Mouse (Mus musculus): Measurements from ENCODE around the gene Pgc.

Pgc gene

DNA sequence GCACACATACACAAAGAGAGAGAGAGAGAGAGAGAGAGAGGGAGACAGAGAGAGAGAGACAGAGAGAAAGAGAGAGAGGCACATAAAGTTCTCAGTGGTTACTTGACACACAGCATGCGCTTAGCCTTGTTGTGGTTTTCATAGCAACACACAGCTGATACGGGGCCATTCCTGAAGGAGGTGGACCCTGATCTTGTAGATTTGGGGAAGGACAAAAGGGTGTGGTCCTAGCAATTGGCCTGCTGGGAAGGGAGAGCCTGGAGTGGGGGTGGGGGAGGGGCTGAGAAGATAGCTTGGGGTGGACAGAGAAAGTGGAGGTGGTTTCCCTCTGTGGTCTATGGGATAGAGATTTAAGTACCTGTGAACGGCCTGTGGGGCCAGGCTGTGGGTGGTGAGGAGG is 16.6 kb upstream of the Pgc start:
- no peak for DNase-seq

DNA sequence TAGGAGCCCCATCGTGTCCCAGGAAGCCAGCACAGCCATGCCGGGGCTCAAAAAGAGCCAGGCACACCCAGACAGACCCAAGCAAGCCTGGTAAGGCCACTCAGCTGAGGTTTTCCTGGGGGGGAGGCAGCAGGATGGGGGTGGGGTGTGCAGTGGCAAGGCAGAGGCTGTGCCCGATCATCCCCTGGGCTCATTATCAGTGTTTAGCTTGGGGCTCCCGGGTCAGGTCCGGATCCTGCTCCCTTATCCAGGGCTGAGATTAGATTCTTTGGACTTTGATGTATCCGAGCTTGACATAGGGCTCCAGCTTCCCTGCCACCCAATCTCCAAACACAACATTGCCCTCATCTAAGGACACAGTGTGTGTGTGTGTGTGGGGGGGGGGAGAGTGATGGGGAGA is 14.8 kb upstream of the Pgc start:
- no peak for DNase-seq

DNA sequence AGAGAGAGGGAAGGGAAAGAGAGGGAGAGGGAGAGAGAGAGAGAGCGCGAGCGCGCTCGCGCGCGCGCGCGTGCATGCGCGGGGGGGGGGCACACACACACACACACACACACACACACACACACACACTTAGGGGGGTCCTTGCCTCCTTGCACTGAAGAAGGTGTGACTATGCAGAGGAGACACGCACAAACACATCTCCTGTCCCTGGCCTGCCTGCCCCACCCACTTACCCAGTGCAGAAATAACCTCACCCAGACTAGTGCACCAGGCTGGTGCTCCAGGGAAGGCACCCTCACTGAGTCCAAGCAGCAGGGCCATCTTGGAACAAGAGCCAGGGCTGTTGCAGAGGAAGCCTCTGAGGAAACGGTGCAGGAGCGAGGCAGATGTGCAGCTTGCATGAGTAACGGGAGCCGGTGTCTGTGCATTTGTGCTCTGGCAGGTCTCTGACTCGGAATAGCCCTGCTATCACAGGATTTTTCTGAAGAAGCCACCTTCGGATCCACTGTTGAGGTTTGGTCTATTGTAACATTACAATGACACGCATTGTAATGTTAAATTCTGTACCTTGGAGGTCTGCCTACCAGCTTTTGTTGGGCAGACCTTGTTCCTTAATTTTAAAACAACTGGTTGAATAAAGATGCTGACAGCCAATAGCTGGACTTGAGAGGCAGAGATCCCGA is 13.6 kb upstream of the Pgc start:
- no peak for DNase-seq

DNA sequence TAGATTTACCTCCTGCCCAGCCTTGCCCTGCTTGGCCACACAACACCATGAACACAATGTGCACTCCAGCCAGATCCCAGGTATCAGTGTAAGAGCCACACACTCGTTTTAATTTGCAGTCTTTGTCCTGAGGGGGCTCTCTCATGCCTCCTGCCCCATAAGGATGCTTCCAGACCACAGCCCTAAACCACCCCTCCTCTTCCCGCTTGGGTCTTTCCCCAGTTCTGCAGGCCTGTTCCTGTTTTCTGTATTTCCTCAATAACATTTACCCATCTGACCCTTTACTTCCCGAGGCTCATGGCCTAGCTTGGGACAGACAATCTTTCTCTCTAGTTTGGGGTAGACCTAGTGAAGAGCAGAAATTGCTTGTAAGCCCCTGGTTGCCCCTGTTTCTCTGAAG is 11.6 kb upstream of the Pgc start:
- no peak for DNase-seq

DNA sequence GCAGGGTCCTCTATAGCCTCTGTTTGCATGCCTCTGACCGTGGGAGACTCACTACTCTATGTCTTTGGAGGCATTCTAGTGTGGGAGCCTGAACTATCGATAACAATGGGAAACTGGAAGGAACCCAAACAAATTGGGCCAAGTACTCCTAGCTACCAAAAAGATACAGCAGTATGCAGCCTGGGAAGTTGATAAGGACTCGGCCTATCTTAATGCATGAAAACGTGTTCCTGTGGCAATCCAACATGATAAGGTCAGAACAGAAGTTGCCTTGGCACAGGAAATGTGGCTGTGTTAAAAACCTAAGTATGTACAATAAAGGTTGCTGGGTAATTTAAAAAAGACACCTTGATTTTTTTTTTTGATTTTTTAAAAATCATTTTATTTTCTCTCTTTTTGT is 5.5 kb upstream of the Pgc start:
- no peak for DNase-seq

DNA sequence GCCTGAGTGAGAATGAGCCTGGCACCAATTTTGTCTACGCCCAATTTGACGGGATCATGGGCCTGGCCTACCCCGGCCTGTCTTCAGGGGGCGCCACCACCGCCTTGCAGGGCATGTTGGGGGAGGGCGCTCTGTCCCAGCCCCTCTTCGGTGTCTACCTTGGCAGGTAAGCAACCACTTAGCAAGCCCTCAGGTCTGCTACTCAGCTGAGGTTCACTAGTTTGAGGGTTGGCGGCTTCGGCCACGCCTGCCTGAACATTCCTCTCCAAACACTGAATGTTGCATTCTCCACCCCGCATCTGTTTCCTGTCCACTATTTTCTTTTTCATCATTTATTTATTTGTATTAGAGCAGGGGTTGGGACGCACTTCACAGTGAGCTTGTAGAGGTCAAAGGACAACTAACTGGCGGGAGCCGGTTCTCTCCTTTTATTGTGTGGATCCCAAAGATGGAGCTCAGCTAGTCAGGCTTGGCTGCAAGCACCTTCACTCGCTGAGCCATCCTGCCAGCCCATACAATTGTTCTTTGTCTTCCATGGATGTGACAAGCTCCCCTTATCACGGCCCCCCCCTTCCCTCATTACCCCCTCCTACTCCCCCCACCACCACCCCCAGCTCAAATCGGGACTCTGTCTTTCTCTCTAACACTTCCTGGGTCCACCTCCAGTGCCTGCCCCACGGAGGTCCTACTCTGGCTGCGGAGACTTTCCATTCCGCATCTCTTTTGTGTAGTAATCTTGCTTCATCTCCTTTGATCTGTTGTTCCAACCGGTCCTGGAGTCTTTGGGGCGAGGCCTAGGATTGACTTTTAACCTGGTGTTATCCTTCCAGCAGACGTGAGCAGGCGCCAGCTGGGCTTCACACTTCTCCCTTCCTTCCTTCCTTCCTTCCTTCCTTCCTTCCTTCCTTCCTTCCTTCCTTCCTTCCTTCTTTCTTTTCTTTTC is 4.3 kb downstream of the Pgc start:
- no peak for DNase-seq

DNA sequence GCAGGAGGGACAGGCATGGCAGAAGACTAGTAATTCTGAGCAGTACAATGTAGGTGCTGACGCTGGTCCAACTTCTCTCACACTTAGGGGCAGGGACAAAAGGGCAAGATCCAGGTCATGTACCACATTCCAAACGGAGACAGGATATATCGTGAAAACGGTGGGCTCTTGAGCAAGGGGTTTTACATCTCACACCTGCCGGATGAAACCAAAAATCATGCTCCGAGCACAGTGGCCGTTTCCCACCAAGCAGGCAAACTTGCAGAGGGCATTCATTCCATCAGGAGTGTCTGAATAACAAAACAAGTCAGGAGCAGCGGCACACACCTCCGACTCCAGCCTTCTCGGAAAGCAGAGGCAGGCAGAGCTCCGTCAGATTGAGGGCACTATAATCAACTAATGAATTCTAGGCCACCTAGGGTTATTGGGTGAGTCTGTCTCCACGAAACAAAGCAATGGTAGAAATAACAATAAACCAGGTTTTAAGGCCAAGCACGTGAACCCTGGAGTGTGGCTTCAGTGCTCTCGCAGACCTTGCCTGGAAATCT is 9.0 kb downstream of the Pgc start:
- DNase-seq = no peak

DNA sequence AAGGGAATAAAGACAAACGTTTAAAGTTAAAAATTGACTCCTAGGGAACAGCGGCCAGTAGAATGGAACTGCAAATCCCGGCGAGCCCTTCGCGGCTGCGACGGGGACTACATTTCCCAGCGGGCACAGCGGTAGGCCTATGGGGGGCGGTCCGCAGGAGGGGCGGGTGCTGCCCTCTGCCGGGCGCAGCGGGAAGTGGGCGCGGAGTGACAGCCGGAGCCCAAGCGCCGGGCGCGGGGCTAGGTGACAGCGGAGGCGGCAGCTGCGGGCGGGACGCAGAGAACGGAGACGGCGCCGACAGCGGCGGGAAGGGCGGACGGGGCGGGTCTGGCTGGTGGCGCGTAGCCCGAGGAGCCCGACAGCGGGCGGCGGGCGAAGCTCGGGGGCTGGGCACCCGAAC is 10.2 kb downstream of the Pgc start, which contains the start of gene Tfeb:
Gene Tfeb (plus strand): TSS at position 175 of the 400 bp plus-strand sequence.
- peak; percentile 96 for DNase-seq

DNA sequence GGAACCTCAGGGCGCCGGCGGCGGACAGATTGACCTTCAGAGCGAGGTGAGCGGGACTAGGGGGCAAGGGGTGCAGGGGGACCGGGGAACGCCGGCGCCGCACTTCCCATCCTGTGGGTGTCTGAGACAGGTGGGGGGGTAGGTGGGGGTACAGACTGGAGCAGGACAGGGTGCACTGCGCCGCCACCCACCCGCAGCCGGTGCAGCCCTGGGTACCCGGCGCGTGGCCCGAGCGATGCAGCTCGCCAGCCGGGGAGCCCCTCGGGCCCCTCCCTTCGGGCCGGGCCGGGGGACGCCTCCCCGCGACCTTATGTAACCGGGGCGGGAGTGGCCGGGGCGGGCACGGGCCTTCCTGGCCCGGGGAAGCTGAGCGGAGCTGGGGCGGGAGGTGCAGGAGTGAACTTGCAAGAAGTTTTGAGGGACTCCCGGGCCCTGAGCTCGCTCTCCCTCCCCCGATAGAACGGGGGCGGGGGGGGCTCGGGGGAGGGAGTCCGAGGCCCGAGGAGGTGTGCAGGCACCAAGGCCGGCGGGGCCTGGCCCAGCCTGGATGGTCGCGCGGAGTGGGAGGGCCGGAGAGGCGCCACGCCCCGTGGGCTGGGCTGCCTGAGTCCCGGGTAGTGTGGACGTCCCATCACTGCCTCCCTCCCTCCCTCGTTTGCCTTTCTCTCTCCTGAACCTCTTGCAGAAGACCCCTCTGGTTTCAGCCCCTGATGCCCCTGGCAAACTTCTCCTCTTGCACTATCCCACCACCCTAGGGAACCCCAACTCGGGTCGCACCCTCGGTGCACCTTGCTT is 10.8 kb downstream of the Pgc start:
- peak; percentile 73 for DNase-seq

DNA sequence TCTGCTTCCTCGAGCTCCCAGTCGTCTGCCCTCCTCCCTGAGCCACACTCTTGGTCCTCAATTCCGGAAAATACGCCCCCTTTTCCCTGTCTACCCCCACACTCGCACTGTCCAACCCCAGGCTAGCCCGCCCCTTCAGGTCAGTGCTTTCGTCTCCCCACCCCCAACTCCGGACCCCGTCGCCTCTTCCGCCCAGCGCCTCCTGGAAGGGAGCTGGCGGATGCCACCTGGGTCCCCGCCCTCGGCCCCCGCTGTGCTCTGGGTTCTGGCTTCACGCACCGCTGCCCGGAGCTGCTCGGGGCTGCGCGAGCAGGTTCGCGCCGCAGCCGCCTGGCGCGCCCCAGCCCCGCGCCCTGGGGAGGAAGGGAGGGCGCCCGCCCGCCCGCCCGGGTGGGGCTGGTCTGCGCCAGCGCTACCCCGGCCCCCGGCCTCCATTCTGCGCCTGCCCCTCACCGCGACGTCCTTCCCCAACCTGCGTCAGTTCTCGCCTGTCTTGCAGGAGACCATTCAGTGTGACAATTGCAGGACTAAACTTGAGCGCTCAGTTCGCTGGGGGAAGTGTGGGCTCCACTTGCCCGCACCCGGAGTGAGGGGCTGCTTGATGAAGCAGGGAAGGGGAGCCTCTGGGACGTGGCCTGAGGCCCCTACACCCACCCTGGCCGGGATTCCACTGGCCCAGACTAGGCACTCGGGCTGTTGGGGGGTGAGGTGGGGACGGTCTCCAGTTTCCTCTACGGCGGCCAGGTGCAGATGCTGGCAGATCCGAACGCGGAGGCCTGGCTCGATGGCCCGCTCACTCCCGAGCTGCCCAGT is 11.6 kb downstream of the Pgc start:
- peak; percentile 10 for DNase-seq

DNA sequence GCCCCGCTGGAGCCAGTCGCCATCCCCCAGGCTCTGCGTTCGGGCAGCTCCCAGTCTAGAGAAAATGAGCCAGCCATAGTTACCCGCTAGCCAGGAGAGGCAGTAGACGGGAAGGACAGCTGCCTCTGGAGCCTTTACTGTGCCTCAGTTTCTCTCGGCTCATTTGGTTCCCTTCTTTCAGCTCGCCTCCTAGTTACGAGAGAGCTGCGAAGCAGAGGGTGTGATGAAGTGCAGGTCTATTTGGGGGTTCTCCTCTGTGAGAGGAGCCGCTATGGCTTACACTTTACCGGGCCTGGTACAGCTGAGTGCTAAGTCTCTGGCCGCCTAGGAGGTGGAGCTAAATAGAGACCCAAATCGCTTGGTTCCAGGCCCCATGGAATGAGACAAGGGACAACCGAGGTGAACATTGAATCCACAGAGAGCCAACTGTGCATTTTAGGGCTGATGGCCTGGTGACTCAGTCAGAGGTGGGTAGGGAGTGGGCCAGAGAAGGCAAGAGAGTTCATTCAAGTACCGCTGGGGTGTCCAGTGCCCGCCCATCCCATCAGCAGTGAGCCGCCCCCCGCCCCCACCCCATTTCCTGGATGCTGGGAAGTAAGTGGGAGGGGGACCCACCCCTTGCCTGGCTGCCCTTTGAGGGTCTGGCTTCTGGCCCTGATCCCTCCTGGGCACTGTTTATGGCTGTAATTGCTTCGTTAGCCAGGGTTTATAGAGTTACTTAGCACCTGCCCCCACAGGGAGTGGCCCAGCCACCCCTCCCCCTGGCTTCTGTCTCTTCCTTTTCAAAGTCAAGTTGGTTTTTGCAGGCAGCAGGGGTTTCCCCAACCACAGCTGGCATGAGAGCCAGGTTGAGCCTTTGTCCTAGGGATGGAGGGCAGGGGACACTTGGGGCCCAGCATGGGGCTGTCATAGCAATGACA is 12.5 kb downstream of the Pgc start:
- DNase-seq = no peak

DNA sequence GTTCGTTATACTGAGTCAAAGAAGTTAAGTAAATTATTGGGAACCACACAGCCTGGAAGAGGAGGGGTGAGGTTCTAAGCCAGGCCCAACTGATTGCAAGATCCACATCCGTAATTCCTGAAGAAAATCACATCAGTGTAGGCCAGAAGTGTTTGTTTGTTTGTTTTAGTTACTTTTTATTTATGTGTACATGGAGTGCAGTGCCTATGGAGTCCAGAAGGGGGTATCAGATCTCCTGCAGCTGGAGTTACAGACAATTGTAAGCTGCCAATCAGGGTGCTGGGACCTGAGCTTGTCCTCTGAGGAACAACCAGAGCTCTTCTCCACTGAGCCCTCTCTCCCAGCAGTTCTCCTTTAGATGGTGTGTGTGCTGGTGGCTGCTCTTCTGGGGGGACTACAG is 13.5 kb downstream of the Pgc start:
- no peak for DNase-seq

DNA sequence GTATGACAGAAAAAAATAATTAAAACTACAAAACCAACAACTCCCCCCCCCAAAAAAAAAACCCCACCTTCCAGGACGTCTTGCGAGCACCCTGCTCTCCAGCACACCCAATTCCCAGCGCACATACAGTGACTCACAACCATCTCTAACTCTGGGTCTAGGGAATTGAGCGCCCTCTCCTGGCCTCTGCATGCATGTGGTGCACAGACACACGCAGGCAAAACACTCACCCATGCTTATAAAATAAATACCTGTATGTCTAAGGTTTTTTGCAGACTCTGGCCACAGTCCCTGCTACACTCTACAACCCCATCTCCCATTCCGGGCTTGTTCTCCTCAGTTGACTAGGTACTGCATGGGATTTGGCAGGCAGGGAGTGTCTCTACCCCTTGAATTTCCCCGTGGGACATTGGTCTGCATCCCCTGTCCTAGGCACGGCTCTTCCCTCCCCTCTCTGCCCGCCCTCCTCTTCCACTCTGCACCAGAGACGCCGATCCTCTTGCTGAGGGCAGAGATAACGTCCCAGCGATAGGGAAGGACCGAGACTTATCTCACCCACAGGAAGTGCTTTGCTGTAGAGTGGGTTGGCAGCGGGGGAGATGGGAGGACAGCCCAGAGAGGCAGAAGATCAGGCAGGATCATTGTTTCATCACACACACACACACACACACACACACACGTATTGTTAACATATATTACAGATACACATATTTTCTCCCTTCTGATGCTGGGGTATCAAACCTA is 16.5 kb downstream of the Pgc start:
- no peak for DNase-seq

DNA sequence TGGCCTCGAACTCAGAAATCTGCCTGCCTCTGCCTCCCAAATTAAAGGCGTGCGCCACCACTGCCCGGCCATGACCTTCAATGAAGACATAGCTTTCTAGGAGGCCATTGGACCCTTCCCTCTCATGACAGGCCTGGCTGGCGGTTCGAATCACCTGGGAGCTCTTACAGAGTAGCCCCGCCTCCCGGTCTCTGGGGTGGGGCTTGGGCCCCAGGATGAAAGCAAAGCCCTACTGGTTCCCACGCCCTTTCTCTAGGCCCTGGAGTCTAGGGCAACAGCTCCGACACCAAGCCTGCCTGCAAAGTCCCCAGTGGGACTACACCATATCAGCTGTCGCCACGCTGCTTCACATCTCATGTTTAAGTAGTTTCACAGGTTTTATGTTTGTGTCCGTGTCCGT is 17.4 kb downstream of the Pgc start:
- no peak for DNase-seq

DNA sequence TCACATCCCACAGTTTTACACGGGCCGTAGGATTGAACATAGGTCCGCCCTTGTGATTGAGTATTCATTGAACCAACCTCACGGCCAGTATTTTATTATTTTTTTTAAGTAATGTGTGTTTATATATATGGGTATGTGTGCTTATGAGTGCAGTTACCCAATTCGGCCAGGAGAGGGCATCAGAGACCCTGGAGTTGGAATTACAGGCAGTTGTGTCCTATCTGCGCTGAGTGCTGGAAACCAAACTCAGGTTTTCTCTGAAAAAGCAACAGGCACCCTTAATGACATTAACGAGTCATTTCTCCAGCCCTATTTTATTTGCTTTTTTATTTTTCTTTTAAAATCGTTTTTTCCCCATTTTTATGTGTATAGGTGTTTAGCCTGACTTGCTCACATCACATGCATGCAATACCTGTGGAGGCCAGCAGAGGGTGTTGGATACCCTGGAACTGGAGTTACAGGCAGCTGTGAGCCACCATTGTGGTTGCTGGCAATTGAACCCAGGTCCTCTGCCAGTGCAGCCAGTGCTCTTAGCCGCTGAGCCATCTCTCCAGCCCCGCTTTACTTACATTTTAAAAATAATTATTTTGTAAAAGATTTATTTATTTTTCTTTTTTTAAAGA is 18.2 kb downstream of the Pgc start:
- no peak for DNase-seq

DNA sequence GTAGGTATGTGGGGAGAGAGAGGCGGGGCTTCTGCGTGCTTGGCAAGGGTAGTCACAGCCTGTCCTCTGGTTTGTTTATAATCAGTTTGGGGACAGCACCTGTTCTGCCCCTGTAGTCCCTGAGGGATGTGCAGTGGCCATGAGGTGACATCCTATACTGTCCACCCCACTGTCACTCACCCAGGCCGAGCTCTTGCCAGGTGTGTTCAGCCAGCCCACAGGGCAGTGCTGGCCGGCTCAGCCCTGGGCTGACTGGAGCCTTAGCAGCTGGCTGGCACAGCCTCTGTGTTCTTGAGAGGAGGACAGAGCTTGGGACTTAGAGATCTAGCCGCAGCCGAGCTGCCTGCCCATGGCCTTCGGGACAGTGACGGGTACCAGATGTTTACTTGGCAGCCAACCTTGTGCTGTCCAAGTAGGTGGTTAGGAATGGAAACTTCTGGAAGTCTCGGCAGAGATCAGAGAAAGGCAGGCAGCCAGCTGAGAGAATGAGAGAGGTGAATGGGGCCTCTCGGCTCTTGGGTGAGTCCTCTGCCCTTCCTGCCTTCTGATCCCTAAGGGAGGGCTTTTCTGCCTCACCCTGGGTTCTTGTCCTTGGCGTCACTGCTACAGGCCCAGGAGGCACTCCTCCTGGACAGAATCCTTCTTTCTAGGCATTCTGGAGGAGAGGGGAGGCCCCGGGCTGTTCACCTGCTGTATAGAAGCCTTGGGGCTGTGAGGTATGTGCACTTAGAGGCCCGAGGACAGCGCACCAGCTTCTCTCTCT is 22.3 kb downstream of the Pgc start:
- no peak for DNase-seq

DNA sequence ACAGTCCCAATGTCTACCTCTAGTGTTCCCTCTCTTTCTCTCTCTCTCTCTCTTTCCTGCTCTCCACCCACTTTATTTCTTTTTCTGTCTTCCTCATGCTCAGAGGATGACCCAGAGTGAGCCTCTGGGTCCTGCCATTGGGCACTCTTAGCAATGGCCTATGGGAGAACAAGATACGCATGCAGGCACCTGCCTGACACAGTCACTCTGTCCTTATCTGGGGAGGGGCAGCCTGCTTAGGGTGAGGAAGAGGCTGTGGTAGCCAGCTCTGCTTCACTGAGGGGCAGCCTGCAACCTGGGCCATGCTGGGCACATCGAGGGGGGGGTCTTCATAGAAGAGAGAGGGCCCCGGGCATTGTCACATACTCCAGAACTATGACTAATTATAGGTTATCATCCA is 23.0 kb downstream of the Pgc start:
- DNase-seq = no peak

DNA sequence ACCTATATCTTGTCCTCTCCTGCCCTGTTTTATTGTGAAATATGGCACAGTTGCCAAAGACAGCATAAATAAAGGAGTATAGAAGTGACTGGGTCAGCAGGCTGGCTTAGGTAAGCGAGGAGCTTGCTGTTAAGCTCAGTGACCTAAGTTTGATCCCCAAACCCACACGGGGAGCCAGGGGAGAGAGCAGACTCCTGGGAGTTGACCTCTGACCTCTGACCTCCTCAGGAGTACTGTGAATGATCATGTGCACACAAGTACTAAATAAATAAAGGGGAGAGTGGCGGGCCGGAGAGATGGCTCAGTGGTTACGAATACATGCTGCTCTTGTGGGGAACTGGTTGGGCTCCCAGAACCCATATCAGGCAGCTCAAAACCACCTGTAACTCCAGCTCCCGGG is 23.5 kb downstream of the Pgc start:
- DNase-seq = no peak

DNA sequence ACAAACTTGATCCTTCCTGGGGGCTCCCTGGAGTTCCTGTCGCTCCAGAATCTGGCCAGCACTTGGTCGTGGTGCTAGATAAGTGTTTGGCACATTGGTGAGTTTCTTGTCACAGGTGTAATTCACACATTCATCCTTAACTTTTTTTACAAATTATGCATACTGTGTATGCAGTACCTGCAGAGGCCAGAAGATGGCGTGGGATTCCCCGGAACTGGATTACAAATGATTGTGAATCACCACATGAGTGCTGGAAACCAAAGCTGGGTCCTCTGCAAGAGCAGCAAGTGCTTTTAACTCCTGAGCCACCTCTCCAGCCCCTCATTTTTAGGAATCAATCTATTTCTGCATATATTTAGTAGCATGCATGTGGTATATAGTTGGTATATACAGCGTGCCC is 25.2 kb downstream of the Pgc start:
- no peak for DNase-seq

Data from right cerebral cortex, postnatal 25 days (tissue).